Comparison of ENCODE assay signal across 19 mouse cellular contexts in genomic region chr17:80518811-80519210, GRCm38 (mm10). TPM values are rescaled to one million over a fixed set of nuclear protein-coding genes. Genes with fewer than 3 reads are reported as not detected.
"Had no signal": no experiment of that assay in that cellular context is flagged by ENCODE, and none has a peak within 500 bp of the region (broad histone marks: within the 10 kb centered on the region; RNA-seq: fewer than 3 reads in every experiment).

No protein-coding gene starts in this region.

- H3K27me3 ChIP-seq: kidney, embryonic 15.5 days; liver, embryonic 13.5 days; midbrain, embryonic 12.5 days; midbrain, embryonic 15.5 days; neural tube, embryonic 13.5 days had no signal

- H3K4me3 ChIP-seq: kidney, embryonic 15.5 days; left cerebral cortex, adult 2 months; liver, embryonic 13.5 days; midbrain, embryonic 12.5 days; midbrain, embryonic 15.5 days; myocyte; neural tube, embryonic 13.5 days had no signal

- H3K36me3 ChIP-seq: kidney, embryonic 15.5 days; liver, embryonic 13.5 days; midbrain, embryonic 12.5 days; midbrain, embryonic 15.5 days; neural tube, embryonic 13.5 days had no signal

- H3K27ac ChIP-seq: kidney, embryonic 15.5 days; left cerebral cortex, adult 2 months; liver, embryonic 13.5 days; midbrain, embryonic 12.5 days; midbrain, embryonic 15.5 days; neural tube, embryonic 13.5 days had no signal

- H3K9me3 ChIP-seq: kidney, embryonic 15.5 days; liver, embryonic 13.5 days; midbrain, embryonic 12.5 days; midbrain, embryonic 15.5 days; neural tube, embryonic 13.5 days had no signal

- DNase-seq: kidney, adult 11 months; kidney, adult 8-10 months; kidney, postnatal 10 days; kidney, postnatal 36 days; layer of hippocampus, postnatal 36 days; liver, embryonic 13.5 days; lung, adult 2 months; lung, postnatal 14 days; lung, postnatal 4 days; retina, postnatal 1 day; thymus, adult 18-20 months had no signal

- H3K4me1 ChIP-seq: kidney, embryonic 15.5 days; midbrain, embryonic 15.5 days; neural tube, embryonic 13.5 days had no signal

- ATAC-seq: midbrain, embryonic 15.5 days had no signal

RNA-seq across cellular contexts. Expression of gene Cdkl4, which starts 58.8 kb away (rescaled TPM):
- total RNA-seq: megakaryocyte-erythroid progenitor cell, adult 5-6 weeks had no signal
- polyA plus RNA-seq: small intestine, adult 2 months had no signal
